Mouse (Mus musculus) myocyte (in vitro differentiated cells): ENCODE data around the gene Zbtb39. TPM values are rescaled to one million over a fixed set of nuclear protein-coding genes. Genes with fewer than 3 reads are reported as not detected.
"Not testable (repeated sequence)": the region's sequence is repeated elsewhere in the genome, so short reads cannot be mapped to it uniquely, and the experiment has no call there.

Experiments
- H3K27me3 ChIP-seq: one replicate; pipeline ENCODE4 v1.6.1; 2011; ENCODE audit not compliant: control insufficient read depth, insufficient read depth, insufficient read length
- H3K36me3 ChIP-seq: one replicate; pipeline ENCODE4 v1.6.1; 2011; ENCODE audit not compliant: control insufficient read depth, insufficient read depth
- H3K4me2 ChIP-seq: one replicate; pipeline ENCODE4 v1.6.1; 2011; ENCODE audit warnings: low read depth, control low read depth
- H3K4me3 ChIP-seq: one replicate; pipeline ENCODE4 v1.5.1; 2011; ENCODE audit warnings: mild to moderate bottlenecking, control low read depth, moderate library complexity
- H3K79me2 ChIP-seq: one replicate; pipeline ENCODE4 v1.6.1; 2011; ENCODE audit not compliant: control insufficient read depth, insufficient read depth
- H3ac ChIP-seq: one replicate; pipeline ENCODE4 v1.6.1; 2011; ENCODE audit not compliant: control insufficient read depth, insufficient read length
- CEBPB ChIP-seq: IDR thresholded peaks from 2 replicates; pipeline ENCODE4 v1.6.1; 2011; ENCODE audit warnings: mild to moderate bottlenecking, moderate library complexity; ENCODE audit not compliant: poor library complexity, insufficient read depth, severe bottlenecking
- E2F4 ChIP-seq: IDR thresholded peaks from one replicate; pipeline ENCODE4 v1.6.1; 2011; ENCODE audit warnings: mild to moderate bottlenecking, control low read depth, moderate library complexity; ENCODE audit not compliant: insufficient read depth
- MAX ChIP-seq: IDR thresholded peaks from one replicate; pipeline ENCODE4 v1.6.1; 2011; ENCODE audit warnings: low read depth, mild to moderate bottlenecking, control low read depth
- MYOD1 ChIP-seq, 3 experiments: IDR thresholded peaks; one replicate each; pipeline ENCODE4 v1.6.1; 2011; ENCODE audit warnings: control low read depth in 2 of 3, low read depth in 2 of 3, mild to moderate bottlenecking in 2 of 3, moderate library complexity in 1 of 3; ENCODE audit not compliant: insufficient read length in 2 of 3, control insufficient read depth in 1 of 3
- MYOG ChIP-seq, 3 experiments: IDR thresholded peaks; one replicate each; pipeline ENCODE4 v1.6.1; 2011; ENCODE audit warnings: control low read depth in 2 of 3, low read depth in 2 of 3, mild to moderate bottlenecking in 2 of 3; ENCODE audit not compliant: insufficient read length in 2 of 3, control insufficient read depth in 1 of 3, insufficient read depth in 1 of 3
- POLR2A ChIP-seq: IDR thresholded peaks from one replicate; pipeline ENCODE4 v1.6.1; 2011; ENCODE audit warnings: low read depth, mild to moderate bottlenecking, control low read depth, moderate library complexity; ENCODE audit not compliant: insufficient read length
- POLR2AphosphoS2 ChIP-seq: IDR thresholded peaks from one replicate; pipeline ENCODE4 v1.6.1; 2011; ENCODE audit warnings: low read depth, control low read depth; ENCODE audit not compliant: insufficient read length
- REST ChIP-seq: IDR thresholded peaks from one replicate; pipeline ENCODE4 v1.6.1; 2011; ENCODE audit warnings: mild to moderate bottlenecking, control low read depth, moderate library complexity; ENCODE audit not compliant: insufficient read depth, insufficient read length
- SRF ChIP-seq: IDR thresholded peaks from one replicate; pipeline ENCODE4 v1.6.1; 2011; ENCODE audit warnings: low read depth; ENCODE audit not compliant: control insufficient read depth, insufficient read length
- TCF12 ChIP-seq: IDR thresholded peaks from one replicate; pipeline ENCODE4 v1.6.1; 2011; ENCODE audit warnings: mild to moderate bottlenecking, control low read depth; ENCODE audit not compliant: poor library complexity, insufficient read depth, severe bottlenecking
- TCF3 ChIP-seq: IDR thresholded peaks from one replicate; pipeline ENCODE4 v1.6.1; 2011; ENCODE audit warnings: low read depth, control low read depth; ENCODE audit not compliant: insufficient read length
- USF1 ChIP-seq: IDR thresholded peaks from one replicate; pipeline ENCODE4 v1.6.1; 2011; ENCODE audit warnings: low read depth, mild to moderate bottlenecking, control low read depth, moderate library complexity
- polyA plus RNA-seq: library from polyadenylated mRNA; unstranded; fragments of >200 nt; fragmentation: generic; extraction: Trizol; gene quantifications from one replicate; pipeline ENCODE4 v1.2.1, GENCODE M21; 2012; ENCODE audit warnings: missing spikeins

The Zbtb39 gene
- polyA plus RNA-seq, 1 experiment = 3.2 TPM

DNA sequence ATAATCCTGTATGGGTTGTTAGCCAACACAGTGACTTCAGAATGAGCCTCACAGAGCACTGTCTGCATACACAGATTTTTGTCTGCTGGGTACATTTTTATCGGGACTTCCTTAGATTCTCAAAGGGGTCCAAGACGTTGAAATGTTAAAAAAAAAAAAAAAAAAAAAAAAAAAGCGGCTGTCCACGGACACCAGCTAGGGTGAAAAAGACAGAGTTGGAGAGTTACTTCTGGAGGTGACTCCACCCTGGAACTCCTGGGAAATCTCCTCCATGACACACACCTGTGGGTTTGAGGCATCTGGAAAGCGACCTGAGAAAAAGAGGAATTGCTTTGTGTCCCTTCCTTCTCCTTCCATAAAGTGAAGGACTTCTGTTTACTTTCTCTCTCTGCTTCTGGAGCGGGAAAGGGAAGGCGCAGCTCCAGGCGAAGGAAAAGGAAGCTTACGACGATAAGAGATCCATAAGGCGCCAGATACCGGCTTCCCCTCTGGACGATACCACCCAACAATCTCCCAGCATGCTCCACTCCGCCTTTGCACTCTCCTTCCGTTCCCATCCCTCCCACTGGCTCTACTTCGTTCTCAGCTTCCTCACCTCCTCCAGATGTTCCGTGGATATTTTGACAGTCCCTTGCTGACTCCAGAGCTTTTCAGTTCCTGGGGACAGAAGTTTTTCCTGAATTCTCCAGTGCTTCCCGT lies 16.6 kb downstream of the Zbtb39 start:
- no peak for TF ChIP-seq TCF3
- no peak for TF ChIP-seq REST
- TF ChIP-seq POLR2AphosphoS2 = no peak
- no peak for TF ChIP-seq TCF12
- TF ChIP-seq USF1 = no peak
- TF ChIP-seq CEBPB = no peak
- no peak for TF ChIP-seq MYOG (IDR thresholded peaks at IDR 0.05; ENCODE audit: control insufficient read depth in 1 of 3, insufficient read depth in 1 of 3, insufficient read length in 2 of 3, low read depth in 2 of 3)
- TF ChIP-seq MYOD1 (IDR thresholded peaks at IDR 0.05; ENCODE audit: control insufficient read depth in 1 of 3, insufficient read length in 2 of 3, low read depth in 2 of 3) = no peak
- no peak for TF ChIP-seq SRF
- no peak for TF ChIP-seq E2F4
- no peak for TF ChIP-seq MAX
- TF ChIP-seq POLR2A = no peak
- no peaks in the 10 kb centered on the region for H3K79me2 ChIP-seq
- no peaks in the 10 kb centered on the region for H3K36me3 ChIP-seq
- H3ac ChIP-seq = no peak overlapping the region
- H3K27me3 ChIP-seq = no peaks in the 10 kb centered on the region
- H3K4me3 ChIP-seq = no peak overlapping the region
- no peak overlapping the region for H3K4me2 ChIP-seq

DNA sequence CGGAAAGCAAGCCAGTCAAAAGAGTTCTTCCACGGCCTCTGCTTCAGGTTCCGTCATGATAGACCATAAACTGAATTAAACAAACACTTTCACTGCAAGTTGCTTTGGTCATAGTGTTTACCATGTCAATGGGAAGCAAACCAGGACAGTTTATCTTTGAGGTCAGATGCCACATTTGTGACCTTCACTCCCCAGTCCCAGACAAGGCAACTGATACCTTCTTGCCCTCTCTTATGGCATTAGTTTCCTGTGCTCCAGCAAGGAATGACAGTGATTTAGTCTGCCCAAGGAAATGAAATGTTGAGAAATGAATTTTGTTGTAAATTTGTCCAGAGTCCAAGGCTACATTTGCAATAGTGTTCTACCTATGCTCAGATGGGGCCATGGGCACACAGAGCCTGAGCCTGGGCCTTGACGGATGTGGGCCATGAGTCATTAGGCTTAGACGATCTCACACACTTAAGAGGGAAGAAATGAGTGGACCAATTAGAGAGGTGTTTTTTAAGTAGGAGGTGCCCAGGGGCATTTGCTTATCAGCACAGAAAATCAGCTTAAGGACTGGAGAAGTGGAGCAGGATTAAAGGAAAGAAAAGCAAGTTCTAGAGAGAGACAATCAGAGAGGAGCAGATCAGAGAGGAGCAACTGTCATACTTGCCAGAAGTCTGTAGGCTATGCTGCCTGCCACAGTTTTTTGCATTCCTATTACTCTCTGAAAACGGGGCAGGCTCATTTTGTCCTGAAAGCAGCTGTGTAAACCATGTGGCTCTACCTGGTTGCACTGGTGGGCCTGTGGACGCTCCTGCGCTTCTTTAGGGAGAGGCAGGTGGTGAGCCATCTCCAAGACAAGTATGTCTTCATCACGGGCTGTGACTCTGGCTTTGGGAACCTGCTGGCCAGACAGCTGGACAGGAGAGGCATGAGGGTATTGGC lies 20.1 kb downstream of the Zbtb39 start, which contains the start of the genes Rdh1 and Rdh16f1:
Rdh1 (plus strand) TSS at position 541 of the 930 bp plus-strand sequence.
Rdh16f1 (plus strand) TSS at position 607 of the 930 bp plus-strand sequence.
- peaks cover 9% of the 10 kb centered on the region for H3K27me3 ChIP-seq
- no peak for TF ChIP-seq MYOD1 (IDR thresholded peaks at IDR 0.05; ENCODE audit: control insufficient read depth in 1 of 3, insufficient read length in 2 of 3, low read depth in 2 of 3)
- no peak for TF ChIP-seq POLR2A
- no peak for TF ChIP-seq REST
- no peak for TF ChIP-seq POLR2AphosphoS2
- no peak for TF ChIP-seq USF1
- no peak for TF ChIP-seq MYOG (IDR thresholded peaks at IDR 0.05; ENCODE audit: control insufficient read depth in 1 of 3, insufficient read depth in 1 of 3, insufficient read length in 2 of 3, low read depth in 2 of 3)
- TF ChIP-seq SRF = no peak
- no peak for TF ChIP-seq TCF12
- TF ChIP-seq MAX = no peak
- H3K4me2 ChIP-seq = no peak within 1 kb of the TSS
- no peaks in the 10 kb centered on the region for H3K79me2 ChIP-seq
- no peaks in the 10 kb centered on the region for H3K36me3 ChIP-seq
- no peak within 1 kb of the TSS for H3K4me3 ChIP-seq
- no peak within 1 kb of the TSS for H3ac ChIP-seq

DNA sequence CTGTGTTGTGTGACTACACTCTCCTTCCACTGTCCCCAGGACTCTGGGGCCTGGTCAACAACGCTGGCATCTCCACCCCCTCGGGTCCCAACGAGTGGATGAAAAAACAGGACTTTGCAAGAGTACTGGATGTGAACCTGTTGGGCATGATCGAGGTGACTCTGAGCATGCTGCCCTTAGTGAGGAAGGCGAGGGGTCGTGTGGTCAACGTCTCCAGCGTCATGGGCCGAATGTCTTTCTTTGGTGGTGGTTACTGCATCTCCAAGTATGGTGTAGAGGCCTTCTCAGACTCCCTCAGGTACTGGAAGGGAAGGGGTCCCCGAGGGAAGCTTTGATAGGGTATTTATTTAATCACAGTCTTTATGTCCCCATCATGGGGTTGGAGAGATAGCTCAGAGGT lies 23.6 kb downstream of the Zbtb39 start:
- H3K36me3 ChIP-seq, H3K4me2 ChIP-seq, H3K4me3 ChIP-seq, H3ac ChIP-seq, H3K79me2 ChIP-seq: not testable (repeated sequence)
- H3K27me3 ChIP-seq = peaks cover 12% of the 10 kb centered on the region

DNA sequence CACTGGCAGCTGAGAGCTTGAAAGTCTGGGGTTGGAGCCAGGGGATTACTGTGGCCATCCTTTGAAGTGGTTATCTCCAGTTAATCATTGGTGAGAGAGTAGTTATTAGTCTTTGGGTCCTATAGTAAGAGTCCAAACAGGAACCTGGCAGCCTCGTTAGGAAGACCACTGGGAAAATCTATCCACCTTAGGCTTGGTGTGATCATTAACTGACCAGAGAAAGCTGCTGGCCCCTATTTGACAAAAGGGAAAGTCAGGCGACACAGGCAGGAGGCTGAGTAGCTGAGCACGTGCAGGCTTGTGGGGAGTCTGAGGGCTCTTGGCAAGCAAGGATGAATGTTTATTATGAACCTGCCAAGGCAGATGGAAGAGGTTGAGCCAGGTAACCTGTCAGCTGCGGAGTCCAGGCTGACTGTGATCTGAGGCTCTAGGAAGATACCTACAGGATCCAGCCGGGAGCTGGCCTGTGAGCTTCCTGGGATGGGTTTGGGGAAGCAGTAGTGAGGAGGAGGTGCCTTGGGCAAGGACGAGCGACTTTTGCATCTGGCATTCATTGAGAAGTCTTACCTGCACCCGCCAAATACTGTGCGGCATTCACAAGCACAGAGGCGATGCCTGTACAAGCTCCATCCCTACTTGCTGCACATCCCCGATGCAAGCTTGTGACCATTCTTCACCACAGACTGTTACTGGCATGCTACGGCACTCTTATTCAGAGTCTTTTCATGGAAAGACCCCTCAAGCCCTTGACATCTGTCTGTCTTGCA lies 24.8 kb downstream of the Zbtb39 start:
- no peak for TF ChIP-seq USF1
- TF ChIP-seq MYOD1 (IDR thresholded peaks at IDR 0.05; ENCODE audit: control insufficient read depth in 1 of 3, insufficient read length in 2 of 3, low read depth in 2 of 3) = no peak
- no peak for TF ChIP-seq REST
- TF ChIP-seq POLR2AphosphoS2 = no peak
- TF ChIP-seq E2F4 = no peak
- no peak for TF ChIP-seq MAX
- TF ChIP-seq TCF12 = no peak
- no peak for TF ChIP-seq MYOG (IDR thresholded peaks at IDR 0.05; ENCODE audit: control insufficient read depth in 1 of 3, insufficient read depth in 1 of 3, insufficient read length in 2 of 3, low read depth in 2 of 3)
- TF ChIP-seq CEBPB = no peak
- no peak for TF ChIP-seq SRF
- no peak for TF ChIP-seq TCF3
- Histone ChIP-seq H3K79me2 (no peaks in the 10 kb centered on the region), H3K36me3 (no peaks in the 10 kb centered on the region), H3K4me3 (no peak overlapping the region), H3ac (no peak overlapping the region), H3K27me3 (peaks cover 12% of the 10 kb centered on the region), H3K4me2 (no peak overlapping the region)
